Mouse (Mus musculus) liver, postnatal 0 days (tissue): Measurements from ENCODE around the gene Hgd. TPM values are rescaled to one million over a fixed set of nuclear protein-coding genes. Genes with fewer than 3 reads are reported as not detected.

Experiments
- ATAC-seq: fragments of 200-750 bp; cut with Nextera tagmentation; 2 replicates; pipeline ENCODE4 v1.8.0; 2017; ENCODE audit warnings: mild to moderate bottlenecking, moderate library complexity
- DNase-seq: peaks from one replicate; pipeline ENCODE4 v3.0.0-alpha.2; 2016
- H3K27ac ChIP-seq: fragments of 300-500 bp; sonication (generic); 2 replicates; pipeline ENCODE4 v1.5.1; 2014; ENCODE audit warnings: antibody characterized with exemption, moderate library complexity, mild to moderate bottlenecking, low read depth
- H3K27me3 ChIP-seq: fragments of 300-500 bp; sonication (generic); 2 replicates; pipeline ENCODE4 v1.6.1; 2014; ENCODE audit warnings: low read length, control low read depth, mixed read lengths; ENCODE audit not compliant: insufficient read depth
- H3K36me3 ChIP-seq: fragments of 300-500 bp; sonication (generic); replicated peaks from 2 replicates; pipeline ENCODE4 v1.6.1; 2014; ENCODE audit warnings: mild to moderate bottlenecking, control low read depth, low read length, moderate library complexity, mixed read lengths; ENCODE audit not compliant: insufficient read depth
- H3K4me1 ChIP-seq: fragments of 300-500 bp; sonication (generic); 2 replicates; pipeline ENCODE4 v1.6.1; 2014; ENCODE audit warnings: antibody characterized with exemption, mild to moderate bottlenecking, control low read depth; ENCODE audit not compliant: insufficient read depth
- H3K4me2 ChIP-seq: fragments of 300-500 bp; sonication (generic); 2 replicates; pipeline ENCODE4 v1.6.1; 2014; ENCODE audit warnings: low read depth, mild to moderate bottlenecking, low read length, moderate library complexity, mixed read lengths
- H3K4me3 ChIP-seq: fragments of 300-500 bp; sonication (generic); 2 replicates; pipeline ENCODE4 v1.5.1; 2014; ENCODE audit warnings: low read depth, low read length
- H3K9ac ChIP-seq: fragments of 300-500 bp; sonication (generic); replicated peaks from 2 replicates; pipeline ENCODE4 v1.6.1; 2014; ENCODE audit warnings: mild to moderate bottlenecking, moderate library complexity
- H3K9me3 ChIP-seq: fragments of 300-500 bp; sonication (generic); 2 replicates; pipeline ENCODE4 v1.6.1; 2016; ENCODE audit warnings: mild to moderate bottlenecking, control low read depth, low read length, mixed read lengths
- CTCF ChIP-seq: sonication (generic); IDR thresholded peaks from 2 replicates; pipeline ENCODE4 v1.5.1; 2016; ENCODE audit warnings: antibody characterized with exemption, low read depth
- EP300 ChIP-seq: IDR thresholded peaks from 2 replicates; pipeline ENCODE4 v1.6.1; 2016; ENCODE audit warnings: antibody characterized with exemption, low read depth, mild to moderate bottlenecking
- WGBS: fragments of 180-500 bp; shearing (Covaris S2); extraction: QIAGEN DNeasy Blood & Tissue Kit; methylation state at CpG from one replicate; pipeline ENCODE4 v1.1.7; 2014; ENCODE audit not compliant: insufficient replicate concordance; 5-methylcytosine and 5-hydroxymethylcytosine counted together
- polyA plus RNA-seq: library from polyadenylated mRNA; unstranded; fragments of >200 nt; fragmentation: Nextera tagmentation; extraction: Ambion mirVana; gene quantifications from 2 replicates; pipeline ENCODE4 v1.2.1, GENCODE M21; 2015

The Hgd gene
- polyA plus RNA-seq, 1 experiment from 2014 or later = 131 TPM

DNA sequence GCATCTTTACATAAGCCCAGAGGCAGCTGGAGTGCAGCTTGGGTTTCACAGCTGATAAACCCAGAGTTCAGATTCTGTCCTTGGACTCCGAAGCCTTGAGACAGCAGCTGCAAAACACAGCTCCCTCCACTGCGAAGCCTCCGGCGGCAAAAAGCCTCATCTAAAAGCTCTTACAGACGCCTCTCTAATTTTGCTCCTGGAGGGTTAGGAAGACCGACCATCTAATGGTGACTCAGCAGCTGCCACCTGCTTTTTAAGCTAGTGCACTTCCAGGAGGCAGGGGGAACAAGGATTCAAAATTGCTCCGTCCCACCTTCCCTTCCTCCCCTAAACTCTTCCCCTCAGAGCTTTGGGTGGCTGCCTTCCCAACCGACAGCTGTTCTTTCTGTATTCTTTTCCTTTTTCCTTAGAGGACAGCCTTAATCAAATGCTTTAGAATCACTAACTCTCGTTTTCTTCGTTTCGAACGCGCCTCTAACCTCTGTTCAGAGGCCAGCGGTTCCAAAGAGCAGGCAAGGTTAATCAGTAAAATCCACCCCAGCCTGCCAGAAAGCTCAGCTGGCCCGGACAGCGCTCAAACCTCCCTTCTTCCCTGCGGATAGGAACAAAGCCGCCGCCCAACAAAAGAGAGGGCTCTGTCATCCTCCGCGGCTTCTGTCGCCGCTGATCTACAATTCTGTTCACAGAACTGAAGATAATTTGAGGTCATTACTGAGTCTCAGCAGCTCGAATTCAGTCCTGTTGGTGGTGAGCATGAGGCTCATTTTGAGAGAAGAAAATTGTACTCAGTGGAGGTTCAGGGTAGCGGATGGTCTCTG is 4.5 kb downstream of the Hgd start:
- TF ChIP-seq CTCF = no peak
- no peak for TF ChIP-seq EP300
- H3K9me3 ChIP-seq = no peaks in the 10 kb centered on the region
- H3K4me2 ChIP-seq = peak overlapping the region; percentile 66
- no peaks in the 10 kb centered on the region for H3K27me3 ChIP-seq
- 6% methylated on average over 25 of the region's 25 CpGs for WGBS
- H3K27ac ChIP-seq = peak overlapping the region; percentile 94
- ATAC-seq = peak; percentile 75
- no peaks in the 10 kb centered on the region; the same call in 1 of the 2 replicates for H3K36me3 ChIP-seq
- peak overlapping the region; percentile 57 for H3K9ac ChIP-seq
- DNase-seq = peak; percentile 64
- H3K4me1 ChIP-seq = no peaks in the 10 kb centered on the region; the same call in 1 of the 2 replicates
- H3K4me3 ChIP-seq = peak overlapping the region; percentile 30

DNA sequence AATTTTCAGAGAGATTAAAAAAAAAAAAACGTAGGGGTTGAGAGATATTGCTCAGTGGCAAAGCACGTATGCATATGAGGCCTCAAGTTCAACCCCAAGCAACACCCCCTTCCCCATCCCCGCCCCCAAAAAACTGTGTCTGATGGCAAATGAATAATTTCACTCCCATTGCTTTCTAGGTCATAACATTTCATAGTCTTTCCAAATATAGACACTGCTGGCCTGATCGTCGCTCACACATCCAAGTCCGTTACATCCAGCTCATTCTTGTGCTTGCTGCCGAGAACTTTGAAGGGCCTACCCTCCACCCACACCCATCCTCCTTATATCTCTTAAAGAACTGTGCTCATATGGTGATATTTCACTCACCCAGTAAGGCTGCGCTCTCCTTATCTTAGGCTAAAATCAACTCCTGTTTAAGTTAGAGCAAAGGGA is 5.2 kb downstream of the Hgd start:
- H3K4me2 ChIP-seq = peak overlapping the region; percentile 66
- DNase-seq (no peak), ATAC-seq (no peak)
- no peak overlapping the region; the same call in 1 of the 2 replicates for H3K9ac ChIP-seq
- 57% methylated on average over 8 of the region's 8 CpGs for WGBS
- H3K27ac ChIP-seq = no peak overlapping the region; the same call in 1 of the 2 replicates
- H3K9me3 ChIP-seq = no peaks in the 10 kb centered on the region
- H3K4me3 ChIP-seq = 0 out of 2 replicates have a peak overlapping the region, but pooled peaks have one; percentile 30
- TF ChIP-seq CTCF (no peak), EP300 (no peak)
- no peaks in the 10 kb centered on the region; the same call in 1 of the 2 replicates for H3K4me1 ChIP-seq
- no peaks in the 10 kb centered on the region for H3K27me3 ChIP-seq
- no peaks in the 10 kb centered on the region; the same call in 1 of the 2 replicates for H3K36me3 ChIP-seq

DNA sequence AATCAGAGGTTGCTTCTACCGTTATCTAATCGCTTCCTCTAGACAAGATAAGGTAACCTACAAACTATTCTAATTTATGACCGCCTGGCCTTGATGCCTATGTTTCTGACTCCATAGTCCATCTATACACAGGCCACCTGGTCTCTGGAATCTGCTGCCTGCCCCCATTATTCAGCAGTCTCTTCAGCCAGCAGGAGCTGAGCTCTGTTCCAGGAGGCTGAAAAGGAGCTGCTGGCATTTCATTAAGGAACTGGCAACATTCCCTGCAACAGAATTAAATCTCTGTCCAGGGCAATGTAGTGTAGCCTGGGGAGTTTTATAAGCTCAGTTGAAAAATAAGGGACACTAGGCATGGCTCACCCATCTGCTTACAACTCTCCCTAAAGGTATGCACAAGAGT is 11.0 kb downstream of the Hgd start:
- Histone ChIP-seq H3K36me3 (peaks cover 5% of the 10 kb centered on the region; the same call in 1 of the 2 replicates), H3K4me1 (no peaks in the 10 kb centered on the region), H3K27me3 (no peaks in the 10 kb centered on the region), H3K27ac (no peak overlapping the region), H3K9me3 (no peaks in the 10 kb centered on the region), H3K4me3 (no peak overlapping the region), H3K4me2 (no peak overlapping the region), H3K9ac (no peak overlapping the region)
- no peak for DNase-seq
- ATAC-seq = no peak
- WGBS = 83% methylated on average over 3 of the region's 3 CpGs
- no peak for TF ChIP-seq EP300
- no peak for TF ChIP-seq CTCF

DNA sequence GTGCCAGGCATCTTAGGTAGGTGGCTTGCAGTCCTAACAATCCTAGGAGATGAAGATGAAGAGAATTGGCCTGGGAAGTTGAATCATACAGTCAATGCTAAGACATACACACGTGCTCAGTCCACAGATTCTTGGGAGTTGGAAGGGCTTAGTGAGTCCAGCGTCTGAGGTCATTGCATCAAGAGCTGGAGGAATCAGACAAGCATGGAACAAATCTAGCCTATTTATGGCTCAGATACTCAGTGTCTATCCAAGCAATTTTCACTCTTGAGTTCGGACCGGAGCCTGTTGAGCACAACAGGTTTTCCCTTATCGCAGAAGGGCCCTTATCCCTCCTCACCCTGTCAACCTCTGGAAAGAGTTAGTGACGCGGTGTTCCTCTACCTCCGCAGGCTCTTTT is 11.6 kb downstream of the Hgd start:
- no peak overlapping the region for H3K27ac ChIP-seq
- no peaks in the 10 kb centered on the region for H3K27me3 ChIP-seq
- WGBS = 82% methylated on average over 8 of the region's 8 CpGs
- no peak for DNase-seq
- ATAC-seq = no peak
- H3K4me3 ChIP-seq = no peak overlapping the region
- peaks cover 5% of the 10 kb centered on the region; the same call in 1 of the 2 replicates for H3K36me3 ChIP-seq
- no peaks in the 10 kb centered on the region for H3K4me1 ChIP-seq
- TF ChIP-seq CTCF = no peak
- no peak for TF ChIP-seq EP300
- H3K4me2 ChIP-seq = no peak overlapping the region
- no peak overlapping the region for H3K9ac ChIP-seq
- no peaks in the 10 kb centered on the region for H3K9me3 ChIP-seq

DNA sequence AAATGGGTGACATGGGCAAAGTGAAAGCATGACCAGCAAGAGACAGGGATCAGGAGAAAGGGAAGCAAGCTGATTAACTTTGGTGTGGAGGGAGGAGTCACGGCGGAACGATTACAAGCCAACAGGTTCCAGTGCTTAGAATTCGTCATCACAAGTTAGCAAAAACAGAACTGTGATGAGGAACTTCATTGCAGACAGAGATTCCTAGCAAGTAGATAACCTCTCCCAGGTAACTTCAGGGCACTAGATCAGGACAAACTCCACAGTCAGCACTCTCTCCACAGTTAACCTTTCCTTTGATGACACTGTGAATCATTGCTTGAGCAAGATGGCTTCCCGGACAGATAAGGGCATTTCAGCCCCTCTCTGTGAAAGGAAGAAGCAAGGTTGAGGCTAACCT is 17.5 kb downstream of the Hgd start:
- H3K4me1 ChIP-seq = no peaks in the 10 kb centered on the region
- DNase-seq = no peak
- H3K36me3 ChIP-seq = 0 out of 2 replicates have a peak, but pooled peaks cover 3% of the 10 kb centered on the region
- H3K4me2 ChIP-seq = no peak overlapping the region
- no peak overlapping the region for H3K27ac ChIP-seq
- no peaks in the 10 kb centered on the region for H3K27me3 ChIP-seq
- ATAC-seq = no peak; the same call in 1 of the 2 replicates
- 51% methylated on average over 5 of the region's 5 CpGs for WGBS
- no peak for TF ChIP-seq CTCF
- TF ChIP-seq EP300 = no peak
- no peak overlapping the region for H3K9ac ChIP-seq
- H3K9me3 ChIP-seq = no peaks in the 10 kb centered on the region
- H3K4me3 ChIP-seq = no peak overlapping the region

DNA sequence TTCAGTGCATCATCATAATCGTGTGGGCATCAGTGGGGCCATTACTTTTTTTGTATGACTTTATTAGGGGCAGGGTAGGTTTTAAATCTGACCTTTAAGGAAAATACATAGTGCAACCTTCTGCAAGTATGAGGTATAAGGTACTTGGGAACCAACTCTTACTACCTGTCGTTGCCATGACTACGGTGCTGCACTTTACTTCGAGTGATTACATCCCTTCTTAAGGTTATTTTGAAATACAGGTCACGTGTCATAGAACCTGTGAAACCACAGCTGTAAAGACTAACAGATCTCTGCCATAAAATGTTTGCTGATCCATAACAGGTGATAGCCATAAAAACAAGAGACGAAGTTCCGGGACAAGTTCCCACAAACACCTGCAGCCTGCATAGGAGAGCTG is 18.5 kb downstream of the Hgd start:
- DNase-seq (no peak), ATAC-seq (no peak)
- Histone ChIP-seq H3K27ac (no peak overlapping the region), H3K4me3 (no peak overlapping the region), H3K27me3 (no peaks in the 10 kb centered on the region), H3K9me3 (no peaks in the 10 kb centered on the region), H3K4me2 (no peak overlapping the region), H3K4me1 (no peaks in the 10 kb centered on the region), H3K36me3 (0 out of 2 replicates have a peak, but pooled peaks cover 3% of the 10 kb centered on the region), H3K9ac (no peak overlapping the region)
- 83% methylated on average over 7 of the region's 7 CpGs for WGBS
- TF ChIP-seq EP300 (no peak), CTCF (no peak)
